Mouse (Mus musculus) lung, adult 2 months (tissue): ENCODE measurements at regions not wholly inside any gene's neighbourhood (a gene's known extent, or its start where the extent isn't known, plus 50 kb on each side); places are given as distances from the start of the nearest gene placed in this dataset.

ENCODE experiments used
- CTCF ChIP-seq: fragments of 200-500 bp; IDR thresholded peaks from 2 replicates; pipeline ENCODE4 v1.5.1; 2011; ENCODE audit warnings: mild to moderate bottlenecking, low read length, control low read depth; ENCODE audit not compliant: insufficient read depth
- POLR2A ChIP-seq: fragments of 200-500 bp; IDR thresholded peaks from 2 replicates; pipeline ENCODE4 v1.6.1; 2011; ENCODE audit warnings: low read depth, mild to moderate bottlenecking, control low read depth, low read length, borderline replicate concordance; ENCODE audit errors: extremely low read depth

- no peak for TF ChIP-seq CTCF
- no peak for TF ChIP-seq POLR2A
Observed at GRCm38 (mm10) chr14:58468451-58468850, 398.1 kb downstream of the Fgf9 start.
